ENCODE assay signal across 25 mouse cellular contexts in genomic region chr14:34429069-34429468, GRCm38 (mm10).
"Had no signal": no experiment of that assay in that cellular context is flagged by ENCODE, and none has a peak within 500 bp of the region (broad histone marks: within the 10 kb centered on the region; RNA-seq: fewer than 3 reads in every experiment).

No protein-coding gene starts in this region.

- DNase-seq: forebrain, postnatal 0 days; gastrocnemius, postnatal 14 days; gastrocnemius, postnatal 36 days; heart, adult 18-20 months; heart, postnatal 14 days; heart, postnatal 36 days; kidney, adult 11 months; kidney, adult 2 months; kidney, adult 9 months; kidney, postnatal 14 days; kidney, postnatal 36 days; layer of hippocampus, adult 9-11 months; layer of hippocampus, postnatal 36 days; left cerebral cortex, postnatal 4 days had no signal

- H3K4me2 ChIP-seq: heart, embryonic 13.5 days; heart, embryonic 15.5 days; hindbrain, embryonic 13.5 days; hindbrain, embryonic 15.5 days; kidney, embryonic 15.5 days; limb, embryonic 13.5 days; limb, embryonic 15.5 days had no signal

- ATAC-seq: forebrain, postnatal 0 days; hindbrain, postnatal 0 days; intestine, embryonic 16.5 days had no signal

- H3K27me3 ChIP-seq: heart, embryonic 13.5 days; heart, embryonic 15.5 days; hindbrain, embryonic 13.5 days; hindbrain, embryonic 15.5 days; kidney, embryonic 15.5 days; limb, embryonic 13.5 days; limb, embryonic 15.5 days had no signal

- H3K4me1 ChIP-seq: heart, embryonic 10.5 days; heart, embryonic 15.5 days; hindbrain, embryonic 13.5 days; hindbrain, embryonic 15.5 days; kidney, embryonic 15.5 days; limb, embryonic 13.5 days; limb, embryonic 15.5 days had no signal

- H3K27ac ChIP-seq: heart, embryonic 10.5 days; heart, embryonic 13.5 days; heart, embryonic 15.5 days; hindbrain, embryonic 13.5 days; hindbrain, embryonic 15.5 days; hindbrain, postnatal 0 days; kidney, embryonic 15.5 days; kidney, postnatal 0 days; limb, embryonic 13.5 days; limb, embryonic 15.5 days had no signal

- H3K9ac ChIP-seq: forebrain, postnatal 0 days; heart, embryonic 13.5 days; heart, embryonic 15.5 days; hindbrain, embryonic 13.5 days; hindbrain, embryonic 15.5 days; kidney, embryonic 15.5 days; limb, embryonic 13.5 days; limb, embryonic 15.5 days had no signal

- H3K4me3 ChIP-seq: heart, embryonic 10.5 days; heart, embryonic 13.5 days; heart, embryonic 15.5 days; hindbrain, embryonic 13.5 days; hindbrain, embryonic 15.5 days; kidney, embryonic 15.5 days; limb, embryonic 13.5 days; limb, embryonic 15.5 days had no signal

- H3K9me3 ChIP-seq: heart, embryonic 10.5 days; heart, embryonic 13.5 days; heart, embryonic 15.5 days; hindbrain, embryonic 13.5 days; hindbrain, embryonic 15.5 days; kidney, embryonic 15.5 days; limb, embryonic 13.5 days; limb, embryonic 15.5 days had no signal
